Mouse (Mus musculus): ENCODE measurements around the gene Ap4b1. TPM values are rescaled to one million over a fixed set of nuclear protein-coding genes. Genes with fewer than 3 reads are reported as not detected.
"Not testable (repeated sequence)": the region's sequence is repeated elsewhere in the genome, so short reads cannot be mapped to it uniquely, and the experiment has no call there.

The Ap4b1 gene
- total RNA-seq, 2 experiments from 2014 or later, result 13.4 to 15.5 TPM

- no peak for DNase-seq (ENCODE audit: low spot score in 2 of 2)
Observed at GRCm38 (mm10) chr3:103796389-103796788, 12.9 kb upstream of the Ap4b1 start.

- no peak for DNase-seq (ENCODE audit: low spot score in 2 of 2)
Observed at GRCm38 (mm10) chr3:103799507-103799906, 9.8 kb upstream of the Ap4b1 start.

- peak; percentile 49 to 52 for DNase-seq (ENCODE audit: low spot score in 2 of 2)
Observed at GRCm38 (mm10) chr3:103801631-103802531, 7.4 kb upstream of the Ap4b1 start.

GRCm38 (mm10) chr3:103802861-103803260, 6.5 kb upstream of the Ap4b1 start:
- DNase-seq (ENCODE audit: low spot score in 2 of 2), result no peak

GRCm38 (mm10) chr3:103805671-103806070, 3.6 kb upstream of the Ap4b1 start:
- no peak for DNase-seq (ENCODE audit: low spot score in 2 of 2)

- DNase-seq (ENCODE audit: low spot score in 2 of 2), result no peak
Observed at GRCm38 (mm10) chr3:103809799-103810150, 455 bp downstream of the Ap4b1 start.

- DNase-seq (ENCODE audit: low spot score in 2 of 2), result no peak
Observed at GRCm38 (mm10) chr3:103810967-103811366, 1.6 kb downstream of the Ap4b1 start.

GRCm38 (mm10) chr3:103827548-103827947, 18.2 kb downstream of the Ap4b1 start:
- no peak for DNase-seq (ENCODE audit: low spot score in 2 of 2)

- no peak for DNase-seq (ENCODE audit: low spot score in 2 of 2)
Observed at GRCm38 (mm10) chr3:103829036-103829435, 19.7 kb downstream of the Ap4b1 start.

- DNase-seq (ENCODE audit: low spot score in 2 of 2), result not testable (repeated sequence)
Observed at GRCm38 (mm10) chr3:103830681-103831080, 21.4 kb downstream of the Ap4b1 start.

GRCm38 (mm10) chr3:103831146-103831545, 21.8 kb downstream of the Ap4b1 start:
- DNase-seq (ENCODE audit: low spot score in 2 of 2), result no peak

- no peak for DNase-seq (ENCODE audit: low spot score in 2 of 2)
Observed at GRCm38 (mm10) chr3:103832426-103832825, 23.1 kb downstream of the Ap4b1 start, which contains the start of gene Bcl2l15. Gene Bcl2l15 (plus strand): TSS chr3:103832601.

- DNase-seq (ENCODE audit: low spot score in 2 of 2), result no peak
Observed at GRCm38 (mm10) chr3:103834001-103834400, 24.7 kb downstream of the Ap4b1 start.

- DNase-seq (ENCODE audit: low spot score in 2 of 2), result no peak
Observed at GRCm38 (mm10) chr3:103835272-103835950, 26.1 kb downstream of the Ap4b1 start.

GRCm38 (mm10) chr3:103835951-103836310, 26.6 kb downstream of the Ap4b1 start:
- DNase-seq (ENCODE audit: low spot score in 2 of 2), result no peak

GRCm38 (mm10) chr3:103836453-103836852, 27.1 kb downstream of the Ap4b1 start:
- DNase-seq (ENCODE audit: low spot score in 2 of 2), result no peak

GRCm38 (mm10) chr3:103839711-103840110, 30.4 kb downstream of the Ap4b1 start:
- DNase-seq (ENCODE audit: low spot score in 2 of 2), result no peak

- DNase-seq (ENCODE audit: low spot score in 2 of 2), result not testable (repeated sequence)
Observed at GRCm38 (mm10) chr3:103840195-103840594, 30.9 kb downstream of the Ap4b1 start.

- DNase-seq (ENCODE audit: low spot score in 2 of 2), result not testable (repeated sequence)
Observed at GRCm38 (mm10) chr3:103840946-103841345, 31.6 kb downstream of the Ap4b1 start.

GRCm38 (mm10) chr3:103850644-103851363, 41.5 kb downstream of the Ap4b1 start:
- DNase-seq (ENCODE audit: low spot score in 2 of 2), result no peak

GRCm38 (mm10) chr3:103851481-103851880, 42.2 kb downstream of the Ap4b1 start:
- DNase-seq (ENCODE audit: low spot score in 2 of 2), result no peak

GRCm38 (mm10) chr3:103851882-103852281, 42.6 kb downstream of the Ap4b1 start:
- no peak for DNase-seq (ENCODE audit: low spot score in 2 of 2)

Measured in adrenal gland, adult 18-20 months (tissue).